21 mouse cellular contexts compared by ENCODE assay signal in the genomic region with DNA sequence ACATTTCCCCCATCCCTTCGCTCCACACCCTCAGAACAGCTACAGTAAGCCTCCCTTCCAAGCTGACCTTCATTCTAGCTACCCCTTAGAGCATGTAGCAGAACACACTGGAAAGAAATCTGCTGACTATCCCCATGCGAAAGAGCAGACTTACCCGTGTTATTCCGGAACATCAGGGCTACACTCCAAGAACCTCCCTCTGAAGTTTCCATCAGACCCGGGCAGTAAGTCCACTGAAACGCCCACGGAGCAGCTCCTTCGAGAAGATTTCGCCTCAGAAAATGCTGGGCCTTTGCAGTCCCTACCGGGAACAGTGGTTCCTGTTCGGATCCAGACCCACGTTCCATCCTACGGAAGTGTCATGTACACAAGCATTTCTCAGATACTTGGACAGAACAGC.
A peak's percentile ranks its signal among the peaks of the same experiment; 100 is the strongest.
DNase-seq lines count a peak whose midpoint lies in the region; ATAC-seq lines count a peak whose summit lies in the region.
"Had no signal": no experiment of that assay in that cellular context is flagged by ENCODE, and none has a peak within 500 bp of the region (broad histone marks: within the 10 kb centered on the region; RNA-seq: fewer than 3 reads in every experiment).

No protein-coding gene starts in this region.

- peak overlapping the region; percentile 23; the same call in 1 of the 2 replicates for H3K4me3 ChIP-seq in brown adipose tissue, adult 24 weeks (ENCODE audit: insufficient read depth, low read depth, low read length)
- H3K4me3 ChIP-seq: forebrain, embryonic 13.5 days; limb, embryonic 13.5 days; lung, embryonic 15.5 days had no signal

- DNase-seq in heart, adult 11 months: peak; percentile 93
- DNase-seq in heart, postnatal 4 days: no peak
- DNase-seq in left cerebral cortex, adult 18-20 months (ENCODE audit: low spot score in 2 of 2): peak; percentile 60 to 69
- no peak for DNase-seq in left cerebral cortex, adult 11 months (ENCODE audit: low spot score)
- peak; percentile 65 for DNase-seq in telencephalon, adult 2 months (ENCODE audit: low read depth, low spot score)
- DNase-seq: adrenal gland, postnatal 25 days; cerebellum, adult 8-10 months; cerebellum, postnatal 25 days; heart, postnatal 36 days; kidney, adult 11 months; kidney, postnatal 14 days; right cerebral cortex, postnatal 4 days; thymus, postnatal 4 days had no signal

- peaks cover 11% of the 10 kb centered on the region for H3K4me1 ChIP-seq in brown adipose tissue, adult 24 weeks (ENCODE audit: control insufficient read depth, insufficient read depth, insufficient read length, low read length)
- H3K4me1 ChIP-seq: forebrain, embryonic 13.5 days; limb, embryonic 13.5 days; lung, embryonic 15.5 days had no signal

- ATAC-seq in cerebellum, adult (ENCODE audit: insufficient number of reproducible peaks, low FRiP score, low TSS enrichment): no peak
- ATAC-seq: CD4-positive, CD25-positive, alpha-beta regulatory T cell, adult 4 months; forebrain, embryonic 13.5 days; midbrain, embryonic 16.5 days had no signal

- peak overlapping the region; percentile 54; the same call in 1 of the 2 replicates for H3K27ac ChIP-seq in brown adipose tissue, adult 24 weeks (replicated peaks; ENCODE audit: low read depth, low read length)
- H3K27ac ChIP-seq: forebrain, embryonic 13.5 days; hindbrain, embryonic 14.5 days; limb, embryonic 13.5 days; lung, embryonic 15.5 days had no signal

Comparison
In these comparisons a context has a peak if more than half of its experiments do, and no peak if none do; other contexts are left out.
1. DNase-seq: peak in heart, adult 11 months (single experiment), left cerebral cortex, adult 18-20 months (2 of 2) and telencephalon, adult 2 months (single experiment); none in heart, postnatal 4 days (single experiment) and left cerebral cortex, adult 11 months (single experiment).